Comparison of ENCODE assay signal across 8 mouse cellular contexts in the genomic region with DNA sequence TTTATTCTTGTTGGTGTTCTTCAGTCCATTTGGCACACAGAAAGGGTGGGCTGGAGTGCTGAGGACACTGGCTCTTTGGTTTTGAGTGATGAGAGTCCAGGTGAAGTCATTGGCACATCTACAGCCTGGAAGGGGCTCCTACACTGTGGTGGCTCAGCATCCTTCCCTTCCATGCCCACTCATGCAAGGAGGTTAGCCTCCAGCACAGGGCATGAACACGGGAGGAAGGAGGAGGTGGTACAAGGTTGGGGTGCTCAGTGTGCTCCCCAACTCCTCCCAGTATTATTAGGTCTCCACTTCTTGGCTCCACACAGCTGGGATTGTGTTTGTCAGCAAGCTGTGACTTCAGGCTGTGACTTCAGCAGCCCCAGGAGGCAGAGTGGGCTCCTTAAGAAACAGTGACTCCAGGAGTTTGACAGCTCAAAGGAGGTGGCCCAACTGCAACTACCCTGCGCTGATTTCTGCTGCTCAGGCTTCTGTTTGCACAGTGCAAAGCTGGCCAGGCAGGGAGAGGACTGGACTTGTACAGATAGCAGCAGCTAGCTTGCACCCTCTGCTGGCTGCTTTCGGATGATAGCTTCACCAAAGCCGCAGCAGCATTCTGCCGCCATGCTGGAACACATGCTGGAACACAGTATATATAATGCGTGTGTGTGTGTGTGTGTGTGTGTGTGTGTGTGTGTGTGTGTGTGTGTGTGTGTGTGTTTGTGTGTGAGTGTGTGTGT. TPM values are rescaled to one million over a fixed set of nuclear protein-coding genes. Genes with fewer than 3 reads are reported as not detected.
A peak's percentile ranks its signal among the peaks of the same experiment; 100 is the strongest.
DNase-seq lines count a peak whose midpoint lies in the region; ATAC-seq and TF ChIP-seq lines count a peak whose summit lies in the region.

No protein-coding gene starts in this region.

- H3K4me2 ChIP-seq in hindbrain, embryonic 14.5 days (replicated peaks): no peak overlapping the region

- peak; percentile 60 to 62 for DNase-seq in adrenal gland, adult 18-20 months (ENCODE audit: low spot score in 2 of 2)
- DNase-seq in cerebellum, postnatal 4 days (ENCODE audit: low spot score in 2 of 2): peak; percentile 75 to 82
- peak; percentile 75 for DNase-seq in gastrocnemius, adult 18-20 months (ENCODE audit: low spot score)
- DNase-seq in hindbrain, embryonic 14.5 days (ENCODE audit: low spot score): peak; percentile 92
- DNase-seq in left cerebral cortex, adult 2 months (ENCODE audit: extremely low spot score in 1 of 2, low spot score in 2 of 2): peak; percentile 75 to 84
- DNase-seq in lung, postnatal 36 days: peak; percentile 89
- peak; percentile 89 for DNase-seq in right cerebral cortex, postnatal 14 days

- H3K4me1 ChIP-seq in hindbrain, embryonic 14.5 days (replicated peaks; ENCODE audit: control insufficient read depth, insufficient read depth, low read length): no peaks in the 10 kb centered on the region

- 11% methylated on average over 6 of the region's 6 CpGs for WGBS in hindbrain, embryonic 14.5 days

- no peaks in the 10 kb centered on the region for H3K9me3 ChIP-seq in hindbrain, embryonic 14.5 days (ENCODE audit: control insufficient read depth, low read length)

- no peak overlapping the region for H3K9ac ChIP-seq in hindbrain, embryonic 14.5 days

- no peak overlapping the region for H3K4me3 ChIP-seq in hindbrain, embryonic 14.5 days (replicated peaks; ENCODE audit: low read length)
- no peak overlapping the region for H3K4me3 ChIP-seq in left cerebral cortex, adult 2 months

- no peaks in the 10 kb centered on the region for H3K36me3 ChIP-seq in hindbrain, embryonic 14.5 days (replicated peaks; ENCODE audit: control insufficient read depth, insufficient read depth)

- H3K27me3 ChIP-seq in hindbrain, embryonic 14.5 days (ENCODE audit: control insufficient read depth, insufficient read depth, low read length): no peaks in the 10 kb centered on the region

- peak; percentile 88 for ATAC-seq in hindbrain, embryonic 14.5 days (ENCODE audit: low FRiP score)
- ATAC-seq in activated CD4-positive, CD25-positive, alpha-beta regulatory T cell, adult 4 months: no peak

- intact Hi-C loops in left cerebral cortex, adult 2 months (cut with DNase I): loop anchor here (1.0 to 2.0 kb wide), 2 partner anchors 130 to 141 kb away; a partner anchor contains a TSS

- TF ChIP-seq CTCF in left cerebral cortex, adult 2 months (IDR thresholded peaks at IDR 0.05): peak; percentile 68

- no peak overlapping the region for H3K27ac ChIP-seq in hindbrain, embryonic 14.5 days
- H3K27ac ChIP-seq in left cerebral cortex, adult 2 months: peak overlapping the region; percentile 9; the same call in 1 of the 2 replicates

RNA-seq across cellular contexts. Expression of a gene that starts 22.1 kb away (rescaled TPM):
- total RNA-seq in adrenal gland, adult 18-20 months (2021): 10 to 100 TPM; 25.5 to 25.9 TPM
- total RNA-seq in gastrocnemius, adult 18-20 months (2021): 10 to 100 TPM; 14.8 to 14.9 TPM
- polyA plus RNA-seq in hindbrain, embryonic 14.5 days (2014; fragmentation: Nextera tagmentation; extraction: Ambion mirVana): 79.1 and 82.7 TPM in 2 replicates
- 10 to 100 TPM; 39.8 to 48.9 TPM for total RNA-seq in left cerebral cortex, adult 2 months (2021)
- polyA plus RNA-seq in activated CD4-positive, CD25-positive, alpha-beta regulatory T cell, adult 4 months (2017; shearing (Covaris generic)): 10 to 100 TPM; 14.2 to 20.3 TPM
